8 mouse cellular contexts compared by ENCODE assay signal in the genomic region with DNA sequence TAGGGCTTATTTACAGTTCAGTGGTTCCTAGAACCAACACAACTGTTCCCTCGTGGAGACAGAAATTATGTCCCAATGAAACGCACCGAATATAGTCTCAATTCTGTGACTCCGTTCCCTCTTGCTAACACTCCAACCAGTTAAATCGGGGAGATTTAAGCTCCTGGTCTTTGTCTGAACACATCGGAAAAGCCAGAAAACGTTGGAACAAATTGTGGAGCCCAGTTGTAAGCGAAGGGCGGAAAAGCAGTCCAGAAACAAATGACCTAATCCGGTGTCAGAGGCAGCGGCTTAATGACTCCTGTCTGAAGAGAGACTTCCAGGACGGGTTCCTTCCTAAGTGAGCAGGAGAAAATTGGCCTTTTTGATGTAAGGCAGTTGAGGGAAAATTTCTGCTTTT.
DNase-seq lines count a peak whose midpoint lies in the region; ATAC-seq lines count a peak whose summit lies in the region.

No protein-coding gene starts in this region.

- peak overlapping the region; percentile 28 for H3K4me2 ChIP-seq in neural tube, embryonic 11.5 days (ENCODE audit: low read depth)
- H3K4me2 ChIP-seq in intestine, embryonic 15.5 days (replicated peaks), result peak overlapping the region; percentile 42
- H3K4me2 ChIP-seq in lung, embryonic 16.5 days (ENCODE audit: low read depth, low read length), result peak overlapping the region; percentile 55

- no peak for ATAC-seq in neural tube, embryonic 11.5 days (ENCODE audit: insufficient read depth, low FRiP score, low TSS enrichment)
- ATAC-seq in intestine, embryonic 15.5 days, result no peak
- peak; percentile 27; the same call in 1 of the 2 replicates for ATAC-seq in lung, embryonic 16.5 days (ENCODE audit: low read depth)
- ATAC-seq in activated CD4-positive, CD25-positive, alpha-beta regulatory T cell, adult 4 months, result no peak

- no peaks in the 10 kb centered on the region for H3K4me1 ChIP-seq in neural tube, embryonic 11.5 days (ENCODE audit: control insufficient read depth, insufficient read depth, low read length)
- peaks cover 24% of the 10 kb centered on the region for H3K4me1 ChIP-seq in intestine, embryonic 15.5 days (replicated peaks)
- H3K4me1 ChIP-seq in lung, embryonic 16.5 days (replicated peaks; ENCODE audit: control insufficient read depth, insufficient read depth, low read length), result peaks cover 19% of the 10 kb centered on the region

- WGBS in neural tube, embryonic 11.5 days, result 14% methylated on average over 12 of the region's 12 CpGs
- 10% methylated on average over 12 of the region's 12 CpGs for WGBS in intestine, embryonic 15.5 days
- 5% methylated on average over 12 of the region's 12 CpGs for WGBS in lung, embryonic 16.5 days

- DNase-seq in neural tube, embryonic 11.5 days (ENCODE audit: low spot score), result no peak
- no peak for DNase-seq in neural tube, embryonic 10.5 days (ENCODE audit: extremely low spot score, low spot score)
- no peak for DNase-seq in right cerebral cortex, postnatal 36 days (ENCODE audit: low spot score in 2 of 2)
- no peak for DNase-seq in adrenal gland, postnatal 25 days
- DNase-seq in layer of hippocampus, adult 9-10 months (ENCODE audit: low spot score), result no peak

- H3K9ac ChIP-seq in neural tube, embryonic 11.5 days (ENCODE audit: low read length), result no peak overlapping the region; the same call in 1 of the 2 replicates
- no peak overlapping the region for H3K9ac ChIP-seq in intestine, embryonic 15.5 days
- peak overlapping the region; percentile 45 for H3K9ac ChIP-seq in lung, embryonic 16.5 days (ENCODE audit: low read length)

- no peaks in the 10 kb centered on the region for H3K9me3 ChIP-seq in neural tube, embryonic 11.5 days (ENCODE audit: control insufficient read depth, low read length)
- no peaks in the 10 kb centered on the region for H3K9me3 ChIP-seq in intestine, embryonic 15.5 days
- H3K9me3 ChIP-seq in lung, embryonic 16.5 days (ENCODE audit: control insufficient read depth, low read length), result peaks cover 3% of the 10 kb centered on the region; the same call in 1 of the 2 replicates

- no peaks in the 10 kb centered on the region for H3K36me3 ChIP-seq in neural tube, embryonic 11.5 days (ENCODE audit: control insufficient read depth, insufficient read depth, low read length)
- no peaks in the 10 kb centered on the region for H3K36me3 ChIP-seq in intestine, embryonic 15.5 days
- H3K36me3 ChIP-seq in lung, embryonic 16.5 days (ENCODE audit: control insufficient read depth, insufficient read depth, low read length), result no peaks in the 10 kb centered on the region

- H3K27ac ChIP-seq in neural tube, embryonic 11.5 days (ENCODE audit: low read depth, low read length), result no peak overlapping the region
- H3K27ac ChIP-seq in intestine, embryonic 15.5 days, result peak overlapping the region; percentile 70; the same call in 1 of the 2 replicates
- peak overlapping the region; percentile 74 for H3K27ac ChIP-seq in lung, embryonic 16.5 days (ENCODE audit: low read length)

- no peak overlapping the region for H3K4me3 ChIP-seq in neural tube, embryonic 11.5 days (ENCODE audit: low read depth, low read length)
- H3K4me3 ChIP-seq in intestine, embryonic 15.5 days (replicated peaks), result peak overlapping the region; percentile 7
- H3K4me3 ChIP-seq in lung, embryonic 16.5 days (ENCODE audit: low read length), result peak overlapping the region; percentile 39

- no peaks in the 10 kb centered on the region for H3K27me3 ChIP-seq in neural tube, embryonic 11.5 days (ENCODE audit: control insufficient read depth, insufficient read depth, low read length)
- H3K27me3 ChIP-seq in intestine, embryonic 15.5 days (replicated peaks), result no peaks in the 10 kb centered on the region
- no peaks in the 10 kb centered on the region for H3K27me3 ChIP-seq in lung, embryonic 16.5 days (ENCODE audit: control insufficient read depth, insufficient read depth, low read depth, low read length)
